Mouse (Mus musculus) common myeloid progenitor, adult 5-6 weeks (primary cell): Measurements from ENCODE around the gene 1810013L24Rik. TPM values are rescaled to one million over a fixed set of nuclear protein-coding genes. Genes with fewer than 3 reads are reported as not detected.

Experiments
- ATAC-seq: replicated peaks from 2 replicates; pipeline ENCODE4 v1.8.0; 2016; ENCODE audit warnings: low read depth, mild to moderate bottlenecking, moderate TSS enrichment, inconsistent platforms; ENCODE audit not compliant: poor library complexity, severe bottlenecking
- total RNA-seq: library from RNA; stranded (forward); fragments of 200-1000, 187-1606 nt; gene quantifications from 2 replicates; pipeline ENCODE4 v1.2.3, GENCODE M21; 2017

Gene 1810013L24Rik
- total RNA-seq, 1 experiment from 2014 or later: 71.1 TPM

DNA sequence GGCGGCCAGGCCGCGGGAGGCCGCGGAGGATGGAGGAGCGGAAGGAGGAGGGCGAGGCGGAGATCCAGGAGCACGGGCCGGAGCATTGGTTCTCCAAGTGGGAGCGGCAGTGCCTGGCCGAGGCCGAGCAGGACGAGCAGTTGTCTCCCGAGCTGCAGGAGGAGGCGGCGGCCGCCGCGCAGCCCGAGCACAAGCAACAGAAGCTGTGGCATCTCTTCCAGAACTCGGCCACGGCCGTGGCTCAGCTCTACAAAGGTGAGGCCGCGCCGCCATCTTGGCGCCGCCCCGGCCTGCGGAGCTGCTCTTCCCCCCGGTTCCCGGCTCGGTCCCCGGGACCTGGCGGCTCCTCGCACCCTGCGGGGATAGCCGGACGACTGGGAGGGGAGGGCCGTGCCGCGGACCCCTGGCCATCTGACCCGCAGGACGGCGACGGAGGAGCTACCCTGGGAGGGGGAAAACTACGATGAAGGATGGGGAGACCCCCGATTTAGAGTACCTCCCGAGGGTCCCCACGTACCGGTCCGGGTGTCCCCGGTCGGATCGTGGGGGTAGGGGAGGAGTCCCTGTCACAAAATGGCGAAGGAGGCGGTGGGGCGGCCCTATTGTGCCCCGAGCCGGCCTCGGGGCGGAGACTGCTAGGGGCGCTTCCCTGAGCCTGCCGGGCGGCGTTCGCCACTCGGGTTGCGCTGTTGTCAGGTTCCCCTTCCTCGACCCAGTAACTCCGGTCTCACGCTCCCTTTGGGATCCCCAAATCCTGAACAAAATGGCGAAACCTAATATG lies 721 bp downstream of the 1810013L24Rik start:
- peak; percentile 54 for ATAC-seq

- no peak for ATAC-seq
Observed at GRCm38 (mm10) chr16:8831241-8831640, 1.3 kb downstream of the 1810013L24Rik start.

- no peak for ATAC-seq
Observed at GRCm38 (mm10) chr16:8836876-8837275, 7.0 kb downstream of the 1810013L24Rik start.

DNA sequence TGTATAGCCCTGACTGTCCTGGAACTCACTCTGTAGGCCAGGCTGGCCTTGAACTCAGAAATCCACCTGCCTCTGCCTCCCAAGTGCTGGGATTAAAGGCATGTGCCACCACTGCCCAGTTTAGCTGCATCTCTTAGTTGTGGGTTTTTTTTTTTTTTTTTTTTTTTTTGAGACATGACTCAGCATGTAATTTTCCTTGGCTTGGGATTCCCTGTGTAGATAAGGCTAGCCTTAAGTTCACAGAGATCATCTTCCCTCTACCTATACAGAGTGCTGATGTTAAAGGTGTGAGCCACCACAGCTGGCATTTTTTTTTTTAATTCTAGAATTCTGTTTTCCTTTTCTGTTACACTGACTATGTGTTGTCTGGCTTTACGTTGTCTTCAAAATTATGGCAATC lies 7.7 kb downstream of the 1810013L24Rik start:
- no peak for ATAC-seq

- ATAC-seq: no peak
Observed at GRCm38 (mm10) chr16:8838921-8839320, 9.0 kb downstream of the 1810013L24Rik start.

DNA sequence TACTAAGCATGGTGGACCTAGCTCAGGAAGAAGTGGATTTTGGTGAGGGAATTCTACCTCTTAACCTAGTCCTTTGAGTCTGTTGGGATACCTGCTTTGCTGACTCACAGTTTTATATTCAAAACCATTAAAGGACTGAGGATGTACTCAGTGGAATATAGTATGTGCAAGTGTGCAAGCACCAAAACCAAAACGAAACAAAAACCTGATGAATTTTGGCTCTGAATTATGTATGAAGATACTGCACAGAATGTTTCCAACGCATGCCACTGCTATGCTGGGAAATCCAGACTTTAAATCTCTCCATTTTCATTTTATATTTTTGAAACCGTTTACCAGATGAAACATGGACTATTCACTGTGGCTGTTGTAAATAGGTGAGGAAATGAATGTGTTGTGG lies 10.7 kb downstream of the 1810013L24Rik start:
- ATAC-seq: no peak

DNA sequence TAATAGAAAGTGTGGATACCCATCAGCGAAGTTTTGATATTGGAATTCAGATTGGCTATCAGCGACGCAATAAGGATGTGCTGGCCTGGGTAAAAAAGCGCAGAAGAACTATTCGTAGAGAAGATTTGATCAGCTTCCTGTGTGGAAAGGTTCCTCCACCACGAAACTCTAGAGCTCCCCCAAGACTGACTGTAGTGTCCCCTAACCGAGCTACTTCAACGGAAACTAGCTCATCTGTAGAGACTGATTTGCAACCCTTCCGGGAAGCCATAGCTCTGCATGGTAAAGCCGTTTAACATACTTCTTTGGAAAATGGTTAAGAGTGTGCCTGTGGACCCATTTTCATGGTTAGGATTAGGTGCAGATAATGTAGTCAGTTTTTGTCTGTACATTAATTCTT lies 13.1 kb downstream of the 1810013L24Rik start:
- ATAC-seq: no peak

GRCm38 (mm10) chr16:8843580-8844175 lies 13.8 kb downstream of the 1810013L24Rik start:
- no peak for ATAC-seq

GRCm38 (mm10) chr16:8845986-8846385 lies 16.1 kb downstream of the 1810013L24Rik start:
- 0 out of 2 replicates have a peak, but pooled peaks have one; percentile 10 for ATAC-seq

DNA sequence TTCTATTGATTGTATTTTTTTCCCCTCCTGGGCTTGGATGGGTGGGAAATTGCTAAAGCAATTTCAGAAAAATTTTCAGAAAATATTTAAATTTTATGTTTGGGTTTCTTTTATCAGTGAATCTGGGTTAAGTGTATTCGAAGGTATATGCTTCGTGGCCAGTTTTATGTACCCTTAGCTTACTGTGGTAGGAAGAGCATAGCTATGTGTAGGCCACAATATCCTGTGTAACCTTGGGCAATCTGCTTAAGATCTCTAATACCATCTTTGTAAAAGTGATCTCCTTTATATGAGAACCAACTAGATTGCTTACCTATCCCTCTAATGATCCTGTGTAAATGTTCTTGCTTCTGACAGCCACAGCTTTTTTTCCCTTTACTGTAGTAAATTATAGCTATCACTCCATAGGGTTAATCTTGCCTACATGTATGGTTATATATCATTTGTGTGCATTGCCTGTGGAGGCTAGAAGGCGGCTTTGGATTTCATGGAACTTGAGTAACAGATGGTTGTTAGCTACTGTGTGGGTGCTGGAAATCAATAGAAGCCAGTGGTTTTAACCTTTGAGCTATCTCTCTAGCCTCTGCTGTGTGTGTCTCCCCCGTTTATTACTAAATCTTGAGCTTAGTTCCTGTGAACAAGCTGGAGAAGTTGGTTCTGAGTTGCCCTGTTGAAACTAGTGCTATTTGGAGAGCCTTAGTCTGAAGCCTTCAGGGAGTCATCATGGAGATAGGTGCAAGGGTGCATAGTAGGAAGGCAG lies 18.6 kb downstream of the 1810013L24Rik start:
- ATAC-seq: no peak

GRCm38 (mm10) chr16:8849929-8850328 lies 20.0 kb downstream of the 1810013L24Rik start:
- no peak for ATAC-seq

GRCm38 (mm10) chr16:8855143-8855542 lies 25.2 kb downstream of the 1810013L24Rik start:
- ATAC-seq: no peak

DNA sequence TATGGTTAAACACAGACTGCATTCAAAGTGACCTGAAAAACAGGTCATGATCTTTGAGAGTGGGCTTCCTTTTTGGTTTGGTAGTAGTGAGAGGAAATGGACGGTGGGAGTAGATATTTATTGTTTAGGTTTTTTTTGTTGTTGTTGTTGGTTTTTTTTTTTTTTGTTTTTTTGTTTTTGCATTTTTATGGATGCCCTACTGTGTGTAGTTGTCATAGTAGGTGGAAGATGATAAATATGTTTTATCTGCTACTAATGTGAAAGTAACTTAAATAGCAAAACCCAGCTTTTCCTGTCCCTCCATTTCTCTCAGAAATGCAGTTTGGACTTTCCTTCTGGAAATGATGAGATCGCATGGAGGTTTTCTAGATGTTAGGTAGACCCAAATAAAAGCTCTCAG lies 26.9 kb downstream of the 1810013L24Rik start:
- ATAC-seq: no peak

- peak; percentile 95 for ATAC-seq
Observed at GRCm38 (mm10) chr16:8862336-8862987, 32.6 kb downstream of the 1810013L24Rik start.

DNA sequence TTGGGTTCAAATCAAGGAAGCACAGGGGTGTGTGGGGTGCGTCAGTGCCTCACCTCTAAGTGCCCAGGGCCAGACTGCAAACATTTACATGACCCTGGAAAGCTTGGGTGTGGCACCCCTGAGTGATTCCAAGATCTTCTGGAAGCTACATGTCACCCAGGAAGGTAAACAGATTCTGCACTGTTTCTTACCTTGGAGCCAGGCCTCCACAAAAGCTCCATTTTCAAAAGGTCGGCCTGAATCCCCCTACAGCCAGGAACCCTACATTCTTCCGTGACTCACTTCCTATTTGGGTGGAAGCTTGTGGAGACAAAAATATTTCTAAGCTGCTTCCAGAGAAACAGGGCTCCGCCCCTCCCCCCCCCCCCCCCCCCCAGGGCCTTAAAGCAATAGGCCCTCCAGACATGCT lies 34.3 kb downstream of the 1810013L24Rik start:
- no peak for ATAC-seq

GRCm38 (mm10) chr16:8867406-8867955 lies 37.6 kb downstream of the 1810013L24Rik start:
- ATAC-seq: no peak

GRCm38 (mm10) chr16:8868506-8868905 lies 38.6 kb downstream of the 1810013L24Rik start:
- ATAC-seq: no peak

- peak; percentile 95 for ATAC-seq
Observed at GRCm38 (mm10) chr16:8869715-8870114, 39.8 kb downstream of the 1810013L24Rik start.

GRCm38 (mm10) chr16:8871376-8871775 lies 41.5 kb downstream of the 1810013L24Rik start:
- ATAC-seq: no peak

DNA sequence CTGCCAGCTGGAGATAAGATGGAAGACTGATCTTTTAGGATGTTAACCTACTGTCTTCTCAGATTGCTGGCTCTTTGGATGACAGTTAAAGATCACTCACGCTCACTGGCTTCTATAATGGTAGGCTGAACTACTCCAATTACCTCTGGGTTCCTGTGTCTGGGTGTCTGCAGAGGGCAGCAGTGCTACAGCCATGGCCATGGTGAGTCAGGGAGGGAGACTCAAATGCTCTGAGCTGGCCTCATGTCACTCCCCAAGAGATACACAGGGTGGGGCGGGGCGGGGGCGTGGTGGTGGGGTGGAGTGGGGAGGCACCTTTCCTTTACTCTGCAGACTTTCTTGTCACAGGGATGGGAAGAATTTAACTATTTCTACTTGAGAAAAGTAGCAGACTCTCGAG lies 42.1 kb downstream of the 1810013L24Rik start:
- peak; percentile 33; the same call in 1 of the 2 replicates for ATAC-seq
